Mouse (Mus musculus) retina, postnatal 7 days (tissue): ENCODE measurements around the gene Stk17b.
"Not testable (repeated sequence)": the region's sequence is repeated elsewhere in the genome, so short reads cannot be mapped to it uniquely, and the experiment has no call there.

Experiments used
- DNase-seq: peaks from one replicate; pipeline ENCODE4 v3.0.0-alpha.2; 2012; ENCODE audit warnings: low read depth, low spot score

Stk17b gene

DNA sequence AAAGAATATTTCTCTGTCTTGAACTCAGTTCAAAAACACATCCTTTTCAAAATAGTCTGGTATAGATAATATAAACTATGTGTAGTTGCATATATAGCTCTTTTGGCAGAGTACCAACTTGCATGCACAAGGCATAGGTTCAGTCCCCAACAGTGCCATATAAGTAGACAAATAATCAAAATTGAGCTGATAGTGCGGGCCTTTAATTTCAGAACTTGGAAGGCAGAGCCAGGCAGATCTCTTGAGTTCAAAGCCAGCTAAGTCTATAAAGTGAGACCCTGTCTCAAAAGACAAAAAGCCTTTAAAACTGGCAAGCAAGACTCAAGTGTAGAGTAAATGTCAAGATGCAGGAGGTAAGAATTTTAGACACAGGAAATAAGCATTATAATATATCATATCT lies 2.1 kb downstream of the Stk17b start:
- DNase-seq = no peak

DNA sequence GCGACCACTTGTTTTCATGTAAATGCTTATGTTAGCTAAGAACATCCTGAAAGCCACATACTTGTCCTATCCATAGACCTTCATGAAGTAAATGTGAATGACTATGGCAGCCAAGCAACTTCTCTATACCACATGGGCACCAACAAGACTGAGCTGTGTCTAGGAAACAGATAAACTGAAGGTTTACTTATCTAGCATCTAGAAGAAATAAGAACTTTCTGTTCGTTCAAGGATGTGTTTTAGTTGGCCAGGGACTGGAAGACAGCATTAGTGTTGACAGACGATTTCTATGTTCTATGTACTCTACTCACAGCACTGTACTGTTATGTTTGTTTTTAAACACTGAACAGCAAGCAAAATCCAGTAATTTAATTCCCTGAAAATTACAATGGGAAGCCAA lies 2.9 kb downstream of the Stk17b start:
- DNase-seq = no peak

DNA sequence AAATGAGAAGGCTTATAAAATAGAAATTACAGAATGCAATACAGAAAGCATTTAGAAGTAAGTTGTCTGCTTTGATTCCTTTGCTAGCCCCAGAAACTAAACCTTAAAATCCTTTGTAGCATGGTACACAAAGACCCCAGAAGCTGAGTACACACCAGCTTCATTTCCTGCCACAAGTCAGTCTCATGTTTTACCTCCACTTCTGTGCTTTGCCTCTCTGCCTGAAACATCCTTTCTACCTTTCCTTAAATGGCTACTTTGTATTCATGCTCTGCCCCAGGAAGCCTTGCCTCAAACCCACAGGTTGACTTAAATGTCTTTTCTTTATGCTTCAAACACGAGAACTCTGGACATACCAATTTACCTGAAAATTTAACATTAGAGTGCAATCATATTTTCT lies 3.7 kb downstream of the Stk17b start:
- no peak for DNase-seq

DNA sequence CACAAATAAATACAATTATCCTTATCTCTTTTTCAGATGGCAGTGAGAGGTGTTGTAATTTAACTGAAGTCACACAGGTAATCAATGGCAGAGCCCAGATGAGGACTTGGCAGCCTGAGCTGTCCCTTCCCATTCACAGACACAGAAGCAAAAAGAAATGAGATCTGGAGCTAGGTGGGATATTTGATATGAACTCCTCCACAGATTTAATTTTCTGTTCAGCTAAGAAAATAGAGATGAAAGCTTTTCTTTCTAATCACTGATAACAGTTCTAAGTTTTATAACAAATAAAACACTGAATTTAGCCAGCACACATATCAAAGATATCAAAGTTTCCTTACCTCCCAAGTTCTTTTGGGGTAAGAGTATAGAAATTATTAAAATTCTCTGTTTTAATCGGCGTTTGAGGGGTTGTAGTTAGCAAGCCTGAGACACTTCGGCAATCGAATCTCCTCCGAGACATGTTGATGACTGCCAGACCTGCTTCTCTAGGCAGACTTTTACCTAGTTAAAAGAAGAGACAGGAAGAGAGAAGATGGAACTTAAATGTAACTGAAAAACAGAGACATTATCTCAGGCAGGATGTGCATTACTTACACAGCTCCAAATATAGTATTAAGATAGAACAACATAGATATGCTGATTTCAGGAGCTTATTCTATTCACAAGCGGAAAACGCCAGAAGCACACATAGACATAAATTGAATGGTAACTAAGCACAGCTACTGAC lies 8.7 kb downstream of the Stk17b start:
- DNase-seq = no peak

DNA sequence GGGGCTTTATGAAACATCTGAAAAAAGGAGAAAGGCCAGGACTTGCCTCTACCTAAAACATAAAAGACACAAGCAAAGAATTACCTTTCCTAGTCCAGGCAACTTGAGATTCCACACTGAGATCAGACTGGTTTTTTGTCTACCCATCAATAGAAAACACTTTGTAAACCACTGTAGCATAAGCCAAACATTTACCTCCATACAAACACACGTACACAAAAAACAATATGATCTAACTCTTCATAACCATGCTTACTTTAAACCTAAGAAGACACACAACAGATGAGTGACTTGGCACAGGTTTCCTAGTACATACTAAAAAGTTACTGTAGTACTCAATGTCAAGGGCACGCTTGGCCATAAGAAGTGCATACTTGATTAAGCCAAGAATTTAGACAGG lies 9.5 kb downstream of the Stk17b start:
- DNase-seq = no peak

DNA sequence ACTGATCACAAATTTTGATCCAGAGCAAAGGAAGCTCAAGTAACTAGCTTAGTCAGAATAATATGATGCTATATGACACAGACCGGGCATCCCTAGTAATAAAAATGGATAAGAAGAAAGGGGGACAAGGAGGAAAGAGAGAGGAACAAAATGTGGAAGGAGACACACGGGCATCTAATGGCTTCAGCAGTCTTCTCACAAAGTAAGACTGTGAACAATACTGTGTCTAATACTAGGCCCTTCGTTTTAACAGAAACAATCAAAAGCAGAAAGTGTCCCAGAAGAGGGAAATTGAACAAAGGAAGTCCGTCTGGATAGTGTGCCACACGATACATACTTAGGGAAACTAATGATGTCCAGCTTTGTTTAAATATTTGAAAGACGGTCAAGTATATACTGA lies 10.0 kb downstream of the Stk17b start:
- DNase-seq = no peak

DNA sequence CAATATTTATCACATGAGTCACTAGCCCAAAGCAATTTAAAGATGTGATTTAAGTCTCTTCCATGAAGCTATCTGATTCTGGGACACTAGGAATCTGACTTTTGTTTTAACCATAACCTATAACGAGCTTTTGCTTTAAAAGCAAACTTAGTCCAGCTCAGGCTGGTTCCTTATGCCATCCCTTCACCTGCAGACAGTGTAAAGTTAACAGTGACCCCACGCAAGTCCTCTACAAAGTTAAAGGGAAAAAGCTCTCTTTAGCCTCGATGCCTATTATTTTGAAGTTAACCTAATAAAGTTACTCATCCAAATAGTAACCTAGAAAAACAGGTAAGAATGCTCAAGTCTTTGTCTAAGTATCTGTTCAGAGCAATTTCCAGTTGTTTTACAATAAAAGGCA lies 10.5 kb downstream of the Stk17b start:
- no peak for DNase-seq

DNA sequence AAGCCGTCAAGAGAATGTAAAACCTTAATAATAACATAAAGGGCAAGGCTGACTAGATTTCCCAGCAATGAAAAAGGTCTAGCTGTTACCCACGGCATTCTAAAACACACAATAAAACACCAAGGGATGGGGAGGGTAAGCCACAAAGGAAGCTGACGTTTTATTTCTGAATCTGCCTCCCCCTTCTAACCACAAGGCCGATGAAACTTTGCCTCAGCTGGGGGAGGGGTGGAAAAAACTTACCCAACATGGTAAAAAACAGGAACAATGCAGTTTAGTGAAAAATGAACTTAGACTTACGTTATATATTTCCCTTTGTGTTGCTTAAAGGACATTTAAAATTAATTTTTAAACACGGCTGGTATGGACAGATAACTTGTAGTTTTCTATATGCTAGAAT lies 11.0 kb downstream of the Stk17b start:
- DNase-seq = no peak

DNA sequence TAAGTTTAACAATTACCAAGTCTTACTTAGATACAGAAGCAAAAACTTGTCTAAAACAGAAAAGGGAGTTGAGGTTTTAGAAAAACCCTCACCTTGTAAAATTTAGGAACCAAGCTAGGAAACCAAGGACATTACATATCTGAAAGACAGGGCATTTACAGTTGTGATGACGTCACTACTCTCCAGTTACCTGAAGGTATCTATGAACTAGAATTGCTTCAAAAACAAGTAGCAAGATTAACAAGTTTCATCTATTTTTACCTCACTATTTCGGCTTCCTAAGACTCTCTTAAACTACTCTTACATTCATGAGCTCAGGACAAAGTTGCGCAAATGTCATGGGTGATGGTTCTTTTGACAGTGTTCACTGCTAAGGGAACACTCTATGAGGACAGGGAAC lies 12.1 kb downstream of the Stk17b start:
- no peak for DNase-seq

DNA sequence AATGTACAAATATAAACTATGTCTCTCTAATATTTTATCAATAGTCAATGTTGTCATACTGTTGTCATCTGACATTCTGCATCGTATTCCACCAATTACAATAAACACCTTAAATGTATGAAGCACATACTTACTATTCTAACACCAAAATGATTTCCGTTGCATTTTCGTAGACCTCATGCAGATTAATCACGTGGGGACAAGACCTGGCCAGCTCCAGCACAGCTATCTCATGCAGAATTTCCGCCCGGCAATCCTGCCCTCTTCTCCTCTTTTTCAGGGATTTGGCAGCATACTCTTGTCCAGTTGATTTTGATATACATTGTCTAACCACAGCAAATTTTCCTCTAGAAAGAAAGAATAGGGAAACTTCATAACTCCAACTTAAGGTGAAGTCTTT lies 13.5 kb downstream of the Stk17b start:
- DNase-seq = no peak

DNA sequence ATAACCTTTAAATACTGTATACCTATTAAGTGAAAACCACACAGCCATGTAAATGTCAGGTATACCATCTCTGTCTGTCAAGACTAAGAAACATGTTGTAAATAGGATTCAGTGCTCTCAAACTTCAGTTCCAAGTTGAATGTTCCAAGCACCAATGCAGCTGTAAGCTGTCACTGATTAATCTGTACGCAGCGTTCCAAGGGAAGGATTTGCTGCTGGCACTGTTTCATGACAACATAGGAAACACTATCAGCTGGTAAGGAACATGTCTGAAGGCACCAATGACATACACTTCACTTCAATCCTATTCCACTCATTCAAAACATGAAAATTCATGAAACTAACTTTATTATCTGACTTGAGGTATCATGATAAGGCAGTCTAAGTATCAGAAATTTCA lies 18.9 kb downstream of the Stk17b start:
- no peak for DNase-seq

DNA sequence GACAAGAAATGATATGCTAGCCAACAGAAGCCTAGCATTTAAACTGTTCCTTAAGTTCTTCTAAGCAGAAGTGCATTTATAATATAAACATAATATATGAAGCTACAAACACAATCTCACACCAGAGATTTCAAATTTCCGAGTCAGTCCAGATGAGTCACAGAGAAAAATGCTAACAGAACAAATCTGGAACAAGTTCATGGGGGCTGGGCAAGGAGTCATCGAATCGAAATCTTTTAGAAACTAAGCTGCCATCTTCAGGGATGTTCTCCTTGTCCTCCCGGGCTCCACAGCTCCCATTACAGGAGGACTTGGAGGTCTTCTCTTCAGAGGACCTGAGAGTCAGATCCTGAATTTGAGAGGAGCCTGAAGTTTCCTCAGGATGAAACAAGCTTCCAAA lies 27.7 kb downstream of the Stk17b start:
- no peak for DNase-seq

DNA sequence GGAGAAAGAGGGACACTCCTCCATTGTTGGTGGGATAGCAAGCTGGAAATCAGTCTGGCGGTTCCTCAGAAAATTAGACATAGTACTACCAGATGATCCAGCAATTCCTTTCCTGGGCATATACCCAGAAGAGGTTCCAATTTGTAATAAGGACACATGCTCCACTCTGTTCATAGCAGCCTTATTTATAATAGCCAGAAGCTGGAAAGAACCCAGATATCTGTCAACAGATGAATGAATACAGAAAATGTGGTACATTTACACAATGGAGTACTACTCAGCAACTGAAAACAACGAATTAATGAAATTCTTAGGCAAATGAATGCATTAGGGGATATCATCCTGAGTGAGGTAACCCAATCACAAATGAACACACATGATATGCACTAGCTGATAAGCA lies 31.5 kb downstream of the Stk17b start:
- DNase-seq = not testable (repeated sequence)

DNA sequence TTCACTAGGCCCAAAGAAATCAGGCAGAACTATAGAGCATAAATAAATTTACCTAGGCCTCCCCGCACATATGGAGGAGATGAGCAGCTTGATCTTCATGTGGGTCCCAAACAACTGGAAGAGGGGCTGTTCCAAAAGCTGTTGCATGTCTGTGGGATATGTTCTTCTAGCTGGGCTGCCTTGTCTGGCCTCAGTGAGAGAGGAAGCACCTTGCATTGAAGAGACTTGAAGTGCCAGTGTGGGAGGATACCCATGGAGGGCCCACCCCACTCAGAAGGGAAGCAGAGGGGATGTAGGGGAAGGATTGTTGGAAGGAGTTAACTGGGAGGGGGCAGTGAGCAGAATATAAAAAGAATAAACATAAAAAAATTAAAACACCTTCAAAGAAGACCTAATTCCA lies 33.9 kb downstream of the Stk17b start:
- no peak for DNase-seq

DNA sequence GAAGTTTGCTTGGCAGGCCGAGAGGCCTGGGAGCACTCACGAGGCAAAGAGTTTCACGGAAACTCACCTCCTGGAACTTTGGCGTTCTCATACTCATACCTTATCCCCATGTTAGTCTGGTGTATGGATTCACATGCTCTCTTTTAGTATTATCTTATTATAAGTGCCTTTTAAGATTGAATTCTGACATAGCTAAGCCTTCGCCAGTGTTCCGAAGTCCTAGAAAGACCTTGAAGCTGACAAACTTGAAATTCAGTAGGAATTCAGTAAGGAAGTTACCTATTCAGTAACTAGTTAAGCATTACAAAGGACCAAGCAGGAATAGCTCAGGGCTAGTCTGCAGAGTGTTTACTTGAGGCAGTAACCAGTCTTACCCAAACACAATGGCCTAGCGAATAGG lies 34.3 kb downstream of the Stk17b start:
- DNase-seq = not testable (repeated sequence)

DNA sequence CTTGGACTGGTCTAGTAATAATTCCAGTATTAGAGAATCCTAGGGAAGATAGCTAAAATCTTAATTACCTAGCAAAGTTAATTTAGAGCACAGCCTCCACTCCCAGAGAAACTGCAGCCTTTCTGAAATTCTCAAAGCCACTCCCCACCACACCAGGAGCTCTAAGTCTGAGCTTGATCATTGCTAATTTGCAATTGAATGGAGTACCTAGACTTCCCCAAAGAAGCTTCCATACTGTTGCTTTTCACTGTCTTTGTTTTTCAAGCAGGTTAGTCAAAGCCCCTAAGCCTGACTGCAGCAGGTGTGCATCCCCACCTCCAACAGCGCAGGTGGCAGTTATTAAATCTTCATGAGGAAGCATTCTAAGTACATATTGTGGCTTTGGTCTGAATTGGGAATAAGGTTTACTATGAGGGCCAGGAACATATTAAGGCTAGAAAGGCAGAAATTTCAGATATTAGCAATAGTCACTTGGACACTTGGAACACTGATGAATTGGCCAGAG lies 35.1 kb downstream of the Stk17b start:
- DNase-seq = not testable (repeated sequence)

DNA sequence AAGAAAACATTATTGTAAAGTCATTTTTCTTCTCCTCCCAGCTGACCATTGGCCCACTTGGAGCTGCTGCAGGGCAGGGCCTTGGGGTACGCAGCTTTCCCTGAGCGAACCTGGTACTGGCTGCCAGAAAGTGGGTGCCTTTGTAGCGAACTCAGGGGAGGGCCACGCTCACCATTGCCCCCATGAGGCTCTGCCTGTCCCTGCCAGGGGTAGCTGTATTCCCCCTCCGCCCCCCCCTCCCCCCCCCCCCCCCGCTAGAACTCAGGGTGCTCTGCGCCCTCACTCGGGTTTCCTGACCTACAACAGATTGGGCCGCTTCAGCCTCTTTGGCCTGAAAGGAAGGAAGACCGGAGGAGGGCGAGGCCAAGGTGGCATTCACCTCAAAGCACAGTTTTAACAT lies 36.5 kb downstream of the Stk17b start:
- DNase-seq = no peak

DNA sequence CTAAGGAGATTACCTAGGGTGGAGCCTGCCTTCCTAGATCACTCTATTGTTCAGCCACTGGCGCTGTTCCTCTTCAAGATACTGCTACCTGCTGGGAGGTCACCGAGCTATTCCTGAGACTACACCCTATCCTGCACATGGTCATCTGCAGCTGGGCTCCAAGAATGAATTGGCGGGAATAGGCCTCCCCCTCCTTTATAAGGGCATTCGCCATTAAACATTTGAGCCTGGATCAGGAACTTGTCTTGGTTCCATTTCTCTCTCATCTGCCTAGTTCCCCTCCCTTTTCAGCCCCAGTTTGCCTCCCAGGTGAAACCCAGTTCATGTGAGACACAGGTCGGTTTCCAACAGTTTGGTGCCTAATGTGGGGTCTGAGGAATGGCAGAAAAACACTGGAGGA lies 39.0 kb downstream of the Stk17b start:
- no peak for DNase-seq

DNA sequence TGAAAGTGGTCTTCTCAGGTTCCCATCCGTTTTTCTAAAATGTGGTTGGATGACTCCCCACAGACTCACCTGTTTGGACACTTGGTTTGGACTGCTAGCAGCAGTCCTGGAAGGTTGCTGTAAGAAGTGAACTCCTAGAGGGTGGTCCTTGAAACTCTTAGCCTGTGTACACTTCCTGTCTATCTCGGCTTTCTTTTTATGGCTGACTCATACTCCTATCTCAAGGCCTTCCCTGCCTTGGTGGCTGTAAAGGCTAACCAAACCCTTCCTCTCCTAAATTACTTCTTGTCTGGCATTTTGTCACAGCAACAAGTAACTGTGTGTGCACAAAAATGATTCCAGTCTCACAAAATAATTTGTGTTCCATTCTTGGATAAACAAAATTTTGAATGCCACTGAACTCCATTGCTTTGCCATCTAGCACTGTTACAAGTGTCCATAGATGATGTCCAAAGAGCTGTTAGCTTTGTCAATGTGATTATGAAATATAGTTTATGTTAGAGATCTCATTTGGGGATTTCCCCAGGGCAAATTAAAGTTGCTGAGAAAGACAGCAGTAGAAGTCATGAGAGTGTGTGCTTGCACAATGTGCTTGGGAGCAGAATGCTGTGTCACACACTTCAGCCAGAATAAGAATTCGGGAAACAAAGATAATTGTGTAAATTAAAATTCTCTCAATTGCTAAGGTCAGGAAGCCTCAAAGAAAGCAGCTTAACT lies 43.1 kb downstream of the Stk17b start:
- DNase-seq = no peak

DNA sequence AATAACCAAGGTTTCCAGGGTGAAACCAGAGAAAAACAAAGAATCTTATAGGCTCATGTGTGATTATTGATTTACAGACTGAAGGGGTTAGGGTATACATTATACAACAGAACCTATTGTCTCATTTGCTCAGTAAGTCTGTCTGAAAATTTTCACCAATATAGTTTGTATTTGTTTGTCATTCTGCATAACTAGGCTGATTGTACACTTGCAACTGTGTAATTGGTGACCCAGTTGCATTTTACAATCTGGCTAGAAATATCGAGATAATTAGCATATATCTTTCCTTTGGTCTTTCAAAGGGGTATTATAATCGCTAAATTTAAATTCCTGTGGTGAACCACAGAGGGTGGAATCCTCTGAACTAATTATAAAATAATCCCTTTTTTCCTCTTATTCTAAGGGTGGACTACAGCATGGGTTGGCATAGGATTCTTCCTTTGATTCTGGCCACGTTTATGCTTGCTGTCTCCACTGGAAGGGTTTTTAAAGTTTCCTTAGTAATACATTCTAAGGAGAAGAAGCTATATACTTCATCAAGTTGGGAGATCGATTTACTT lies 44.2 kb downstream of the Stk17b start:
- DNase-seq = no peak

DNA sequence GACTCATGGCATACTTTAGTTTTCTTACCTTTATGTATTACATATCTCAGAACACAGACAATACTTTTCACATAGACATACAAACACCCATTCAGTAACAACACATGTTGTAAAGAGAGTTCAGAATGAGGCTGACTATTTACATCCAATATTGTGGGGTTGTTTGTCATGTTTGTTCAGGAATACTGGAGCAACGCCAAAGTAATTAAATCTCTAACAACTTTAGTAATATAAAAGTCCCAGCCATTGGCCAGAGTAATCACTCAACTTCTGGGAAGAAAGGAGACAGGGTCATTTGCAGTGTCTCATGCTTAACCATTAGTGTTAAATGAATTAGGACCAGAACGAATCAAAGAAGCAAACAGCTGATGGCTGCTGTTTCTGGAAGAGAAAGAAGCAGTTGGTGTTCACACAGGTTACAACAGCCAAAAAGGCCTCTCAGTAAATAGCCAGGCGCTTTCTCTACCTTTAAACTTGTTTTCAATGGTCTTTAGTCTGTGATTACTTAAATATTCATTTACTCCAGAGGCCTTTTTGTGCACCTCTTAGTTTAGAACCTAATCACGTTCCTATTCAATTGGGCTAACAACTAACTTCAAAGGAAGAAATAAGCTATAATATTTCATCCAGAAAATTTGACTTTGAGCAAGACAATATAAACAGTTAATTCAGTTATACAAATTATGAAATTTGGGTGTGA lies 44.8 kb downstream of the Stk17b start:
- DNase-seq = not testable (repeated sequence)

DNA sequence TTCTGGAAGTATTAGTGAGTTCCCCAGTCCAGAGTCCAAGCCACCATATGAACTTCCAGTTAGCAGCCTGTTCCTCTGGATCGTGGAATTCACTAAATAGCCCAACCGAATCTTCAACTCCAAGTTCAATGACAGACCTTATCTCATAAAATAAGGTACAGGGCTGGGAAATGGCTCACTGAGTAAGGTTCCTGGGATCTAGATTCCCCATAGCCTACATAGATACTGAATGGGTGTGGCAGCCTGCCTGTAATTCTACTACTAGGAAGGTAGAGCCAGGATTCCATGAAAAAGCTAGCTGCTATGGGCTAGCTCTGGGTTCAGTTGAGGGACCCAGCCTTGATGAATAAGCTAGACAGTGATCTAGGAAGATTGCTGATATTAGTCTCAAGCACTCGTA lies 48.4 kb downstream of the Stk17b start:
- DNase-seq = no peak
